Mouse (Mus musculus): ENCODE results near the gene Snrpa1. TPM values are rescaled to one million over a fixed set of nuclear protein-coding genes. Genes with fewer than 3 reads are reported as not detected.

Snrpa1 gene
- total RNA-seq, 2 experiments from 2014 or later, result 17.3 to 17.9 TPM

GRCm38 (mm10) chr7:66061057-66061456 is 2.3 kb downstream of the Snrpa1 start:
- no peak for DNase-seq
- intact Hi-C loops (cut with DNase I; ENCODE audit: low total_unique reads), result no loop called here

DNA sequence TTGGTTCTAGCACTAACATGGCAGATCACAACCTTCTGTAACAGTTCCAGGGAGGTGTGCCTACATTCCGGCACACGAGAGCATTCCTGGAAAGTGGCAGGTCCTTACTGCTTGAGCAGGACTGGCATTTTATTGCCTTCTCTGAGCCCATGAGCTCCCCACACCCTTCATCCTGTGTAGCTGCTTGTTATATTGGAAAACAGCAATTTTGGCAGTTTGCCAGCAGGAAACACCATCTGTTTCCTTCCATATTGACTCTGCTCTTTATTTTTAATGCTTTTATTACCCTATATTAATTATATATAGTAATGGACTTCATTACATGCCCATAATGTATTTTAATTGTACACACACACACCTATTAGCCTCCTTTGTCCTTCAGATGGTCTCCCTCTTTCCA is 17.6 kb downstream of the Snrpa1 start:
- no peak for DNase-seq
- intact Hi-C loops (cut with DNase I; ENCODE audit: low total_unique reads), result no loop called here

- DNase-seq, result peak; percentile 96
- intact Hi-C loops (cut with DNase I; ENCODE audit: low total_unique reads), result no loop called here
Measured at GRCm38 (mm10) chr7:66079364-66080230, 20.8 kb downstream of the Snrpa1 start, which contains the start of gene Selenos. Gene Selenos, plus strand, starts transcription at chr7:66079649.

DNA sequence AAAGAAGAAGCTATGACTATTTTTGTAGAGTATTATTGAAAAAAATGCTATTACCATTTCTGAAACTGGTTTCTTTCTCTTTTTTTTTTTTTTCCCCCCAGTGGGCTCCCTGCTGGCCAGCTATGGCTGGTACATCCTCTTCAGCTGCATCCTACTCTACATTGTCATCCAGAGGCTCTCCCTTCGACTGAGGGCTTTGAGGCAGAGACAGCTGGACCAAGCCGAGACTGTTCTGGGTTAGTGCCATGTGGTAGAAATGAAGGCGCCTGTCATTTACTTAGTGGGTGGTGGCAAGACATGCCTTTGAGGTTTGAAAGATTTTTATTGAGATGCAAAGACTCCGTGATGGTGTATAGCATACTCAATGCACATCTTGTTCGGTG is 21.4 kb downstream of the Snrpa1 start:
- no peak for DNase-seq
- intact Hi-C loops (cut with DNase I; ENCODE audit: low total_unique reads), result no loop called here

- no peak for DNase-seq
- intact Hi-C loops (cut with DNase I; ENCODE audit: low total_unique reads), result no loop called here
Measured at GRCm38 (mm10) chr7:66083757-66084156, 25.0 kb downstream of the Snrpa1 start.

GRCm38 (mm10) chr7:66084546-66084945 is 25.7 kb downstream of the Snrpa1 start:
- peak; percentile 22 for DNase-seq
- intact Hi-C loops (cut with DNase I; ENCODE audit: low total_unique reads), result no loop called here

- DNase-seq, result no peak
- intact Hi-C loops (cut with DNase I; ENCODE audit: low total_unique reads), result no loop called here
Measured at GRCm38 (mm10) chr7:66087652-66088051, 28.8 kb downstream of the Snrpa1 start.

DNA sequence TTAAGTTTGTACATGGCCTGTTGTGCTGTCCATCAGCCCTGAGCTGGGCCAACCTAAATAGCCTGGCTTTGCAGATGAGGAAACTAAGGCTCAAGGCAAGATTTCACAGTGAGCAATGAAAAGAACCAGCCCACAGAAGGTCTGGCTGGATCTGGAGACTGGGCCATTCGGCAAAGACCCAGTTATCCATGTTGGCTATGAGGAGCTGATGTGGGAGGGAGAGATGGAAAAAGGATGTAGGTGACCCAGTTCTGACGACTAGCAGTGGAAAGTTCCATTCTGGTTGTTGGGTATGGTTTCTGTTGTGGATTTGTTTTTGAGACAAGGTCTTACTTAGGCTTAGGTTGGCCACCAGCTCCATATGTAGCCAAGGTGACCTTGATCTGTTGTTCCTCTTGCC is 29.3 kb downstream of the Snrpa1 start:
- no peak for DNase-seq
- intact Hi-C loops (cut with DNase I; ENCODE audit: low total_unique reads), result no loop called here

- DNase-seq, result no peak
- intact Hi-C loops (cut with DNase I; ENCODE audit: low total_unique reads), result no loop called here
Measured at GRCm38 (mm10) chr7:66090676-66091190, 31.9 kb downstream of the Snrpa1 start.

GRCm38 (mm10) chr7:66091553-66091952 is 32.8 kb downstream of the Snrpa1 start:
- no peak for DNase-seq
- intact Hi-C loops (cut with DNase I; ENCODE audit: low total_unique reads), result no loop called here

- intact Hi-C loops (cut with DNase I; ENCODE audit: low total_unique reads), result no loop called here
Measured at GRCm38 (mm10) chr7:66092656-66093055, 33.9 kb downstream of the Snrpa1 start.

DNA sequence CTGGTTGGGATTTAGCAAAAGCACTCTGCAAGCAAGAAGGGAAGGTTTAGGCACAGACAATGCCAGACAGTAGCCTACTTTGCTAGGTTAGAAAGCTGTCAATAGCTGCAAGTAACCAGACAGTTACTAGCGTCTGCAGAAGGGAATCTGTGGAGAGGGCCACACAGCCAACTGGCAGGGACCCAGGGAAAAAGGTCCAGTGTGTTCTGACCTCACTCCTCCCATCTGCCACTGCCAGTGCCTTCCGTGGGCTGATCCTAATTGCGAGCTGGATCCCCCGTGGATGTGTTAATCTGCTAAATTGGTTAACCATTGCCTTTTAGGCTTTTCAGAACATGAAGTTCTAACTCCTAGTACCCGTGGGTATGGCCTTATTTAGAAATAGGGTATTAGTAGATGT is 35.3 kb downstream of the Snrpa1 start:
- intact Hi-C loops (cut with DNase I; ENCODE audit: low total_unique reads), result no loop called here
- DNase-seq, result no peak

More at GRCm38 (mm10) chr7:66092656-66093055, 33.9 kb downstream of the Snrpa1 start:
- no peak for DNase-seq

DNA sequence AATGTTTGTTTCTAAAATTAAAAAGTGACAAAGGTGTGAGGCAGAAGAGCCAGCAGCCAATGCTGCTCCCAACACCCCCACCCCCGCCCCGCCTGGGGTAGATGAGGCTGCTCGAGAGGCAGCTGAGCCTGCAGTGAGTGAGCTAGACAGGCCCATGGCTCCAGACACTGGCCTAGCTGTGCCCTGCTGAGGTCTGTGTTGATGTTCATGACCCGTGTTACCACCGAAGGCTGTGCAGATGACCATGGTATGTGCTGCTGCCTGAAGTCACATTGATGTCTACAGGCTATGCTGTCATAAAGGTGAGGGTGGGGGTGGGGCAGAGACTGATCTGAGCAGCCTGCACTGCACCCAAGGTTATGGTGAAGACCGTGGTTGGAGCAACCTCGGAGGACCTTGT is 40.0 kb downstream of the Snrpa1 start:
- DNase-seq, result no peak
- intact Hi-C loops (cut with DNase I; ENCODE audit: low total_unique reads), result no loop called here

- no peak for DNase-seq
- intact Hi-C loops (cut with DNase I; ENCODE audit: low total_unique reads), result loop anchor here (2.0 to 5.0 kb wide), 2 partner anchors 197 to 295 kb away; no protein-coding TSS in a partner anchor
Measured at GRCm38 (mm10) chr7:66101866-66102265, 43.1 kb downstream of the Snrpa1 start.

DNA sequence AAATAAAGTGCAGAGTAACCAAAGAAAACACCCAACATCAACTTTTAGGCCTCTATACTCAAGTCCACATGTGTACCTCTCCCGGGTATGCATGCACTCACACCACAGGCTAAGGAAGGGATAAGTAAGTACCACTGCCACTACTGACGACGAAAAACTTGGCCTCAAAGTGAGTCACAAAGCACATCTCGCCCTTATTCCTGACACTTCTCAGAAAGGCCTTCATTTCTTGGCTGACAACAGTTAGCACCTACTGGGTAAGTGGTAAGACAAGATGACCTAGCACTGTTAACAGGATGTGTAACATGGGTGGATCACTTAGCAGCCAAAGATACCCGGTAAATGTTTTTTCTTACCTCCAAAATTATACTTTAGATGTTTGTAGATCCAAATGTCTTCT is 45.7 kb downstream of the Snrpa1 start:
- intact Hi-C loops (cut with DNase I; ENCODE audit: low total_unique reads), result loop anchor here (5.0 kb wide), 1 partner anchor 293 kb away; no protein-coding TSS in a partner anchor

GRCm38 (mm10) chr7:66105771-66106170 is 47.0 kb downstream of the Snrpa1 start:
- DNase-seq, result no peak
- intact Hi-C loops (cut with DNase I; ENCODE audit: low total_unique reads), result loop anchor here (5.0 kb wide), 2 partner anchors 77 to 147 kb away; no protein-coding TSS in a partner anchor

More for the DNA sequence above, 45.7 kb downstream of the Snrpa1 start:
- no peak for DNase-seq

GRCm38 (mm10) chr7:66106581-66107056 is 47.8 kb downstream of the Snrpa1 start:
- intact Hi-C loops (cut with DNase I; ENCODE audit: low total_unique reads), result loop anchor here (5.0 kb wide), 2 partner anchors 76 to 146 kb away; no protein-coding TSS in a partner anchor

GRCm38 (mm10) chr7:66107206-66107605 is 48.4 kb downstream of the Snrpa1 start:
- intact Hi-C loops (cut with DNase I; ENCODE audit: low total_unique reads), result loop anchor here (5.0 kb wide), 2 partner anchors 75 to 145 kb away; no protein-coding TSS in a partner anchor
- DNase-seq, result no peak

More at GRCm38 (mm10) chr7:66106581-66107056, 47.8 kb downstream of the Snrpa1 start:
- no peak for DNase-seq

- intact Hi-C loops (cut with DNase I; ENCODE audit: low total_unique reads), result loop anchor here (5.0 kb wide), 2 partner anchors 74 to 144 kb away; no protein-coding TSS in a partner anchor
- peak; percentile 22 for DNase-seq
Measured at GRCm38 (mm10) chr7:66107930-66108329, 49.1 kb downstream of the Snrpa1 start.
